Mouse (Mus musculus) forebrain, postnatal 0 days (tissue): ENCODE measurements around the gene Chic2. TPM values are rescaled to one million over a fixed set of nuclear protein-coding genes. Genes with fewer than 3 reads are reported as not detected.

Experiments used
- ATAC-seq: fragments of 200-750 bp; cut with Nextera tagmentation; 2 replicates; pipeline ENCODE4 v1.8.0; 2017; ENCODE audit warnings: mild to moderate bottlenecking, moderate library complexity
- DNase-seq: peaks from one replicate; pipeline ENCODE4 v3.0.0-alpha.2; 2015
- H3K27ac ChIP-seq: fragments of 300-500 bp; sonication (generic); 2 replicates; pipeline ENCODE4 v1.5.1; 2014; ENCODE audit warnings: low read depth, mild to moderate bottlenecking, antibody characterized with exemption, low read length, moderate library complexity, mixed read lengths
- H3K27me3 ChIP-seq: fragments of 300-500 bp; sonication (generic); 2 replicates; pipeline ENCODE4 v1.6.1; 2014; ENCODE audit warnings: mild to moderate bottlenecking, low read length, mixed read lengths; ENCODE audit not compliant: insufficient read depth
- H3K36me3 ChIP-seq: fragments of 300-500 bp; sonication (generic); 2 replicates; pipeline ENCODE4 v1.6.1; 2014; ENCODE audit warnings: mild to moderate bottlenecking, moderate library complexity; ENCODE audit not compliant: insufficient read depth
- H3K4me1 ChIP-seq: fragments of 300-500 bp; sonication (generic); 2 replicates; pipeline ENCODE4 v1.6.1; 2014; ENCODE audit warnings: antibody characterized with exemption; ENCODE audit not compliant: insufficient read depth
- H3K4me2 ChIP-seq: fragments of 300-500 bp; sonication (generic); 2 replicates; pipeline ENCODE4 v1.6.1; 2014; ENCODE audit warnings: low read depth, mild to moderate bottlenecking, moderate library complexity
- H3K4me3 ChIP-seq: fragments of 300-500 bp; sonication (generic); 2 replicates; pipeline ENCODE4 v1.5.1; 2014; ENCODE audit warnings: low read depth, low read length, mixed read lengths
- H3K9ac ChIP-seq: fragments of 300-500 bp; sonication (generic); 2 replicates; pipeline ENCODE4 v1.6.1; 2014; ENCODE audit warnings: mild to moderate bottlenecking
- H3K9me3 ChIP-seq: fragments of 300-500 bp; sonication (generic); 2 replicates; pipeline ENCODE4 v1.6.1; 2016; ENCODE audit warnings: low read length
- CTCF ChIP-seq: sonication (generic); IDR thresholded peaks from 2 replicates; pipeline ENCODE4 v1.5.1; 2016; ENCODE audit warnings: antibody characterized with exemption, control low read depth, low read depth
- WGBS: fragments of 180-500 bp; shearing (Covaris S2); extraction: QIAGEN DNeasy Blood & Tissue Kit; methylation state at CpG from one replicate; pipeline ENCODE4 v1.1.7; 2014; 5-methylcytosine and 5-hydroxymethylcytosine counted together
- polyA plus RNA-seq: library from polyadenylated mRNA; unstranded; fragments of >200 nt; fragmentation: Nextera tagmentation; extraction: Ambion mirVana; gene quantifications from 2 replicates; pipeline ENCODE4 v1.2.1, GENCODE M21; 2015
- total RNA-seq: library from RNA; depleted of rRNA; stranded (reverse); fragments of >200 nt; gene quantifications from 2 replicates; pipeline ENCODE4 v1.2.3, GENCODE M21; 2014; rRNA removed

Gene Chic2
- total RNA-seq (13.3 and 39.1 TPM in 2 replicates), polyA plus RNA-seq (35.8 and 37.7 TPM in 2 replicates)

DNA sequence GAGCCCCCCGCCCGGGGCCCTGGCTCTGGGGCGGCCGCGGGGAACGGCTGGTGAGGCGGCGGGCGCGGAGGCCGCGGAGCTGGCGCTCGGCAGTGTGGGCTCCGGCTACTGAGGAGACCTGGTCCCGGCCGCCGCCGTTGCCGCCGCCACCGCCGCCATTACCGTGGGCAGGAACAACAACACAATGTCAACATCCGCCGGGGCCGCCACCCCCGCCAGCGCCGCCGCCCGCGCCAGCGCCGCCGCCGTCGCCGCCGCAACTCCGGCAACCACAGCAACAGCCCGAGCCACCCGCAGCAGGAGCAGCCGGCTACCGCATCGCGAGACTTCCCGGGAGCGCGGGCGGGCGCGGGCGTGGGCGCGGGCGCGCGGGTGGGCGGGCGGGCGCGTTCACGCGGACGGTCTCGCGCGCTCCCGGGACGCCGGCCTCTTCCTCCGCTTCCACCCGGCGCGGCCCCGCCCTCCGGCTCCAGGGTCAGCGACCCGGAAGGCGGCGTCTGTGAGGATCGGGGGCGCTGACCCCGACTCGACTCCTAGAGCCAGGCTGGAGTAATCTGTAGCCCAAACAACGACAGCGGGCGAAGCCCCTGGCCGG is at the start of gene Chic2:
TSS of gene Chic2 (minus strand) at position 465 of the 595 bp plus-strand sequence.
- 1% methylated on average over 70 of the region's 90 CpGs for WGBS
- ATAC-seq: peak; percentile 98
- no peaks in the 10 kb centered on the region for H3K36me3 ChIP-seq
- H3K27me3 ChIP-seq: no peaks in the 10 kb centered on the region; the same call in 1 of the 2 replicates
- peak within 1 kb of the TSS; percentile 87 for H3K4me2 ChIP-seq
- TF ChIP-seq CTCF: no peak
- peak within 1 kb of the TSS; percentile 73 for H3K4me3 ChIP-seq
- DNase-seq: peak; percentile 88
- no peaks in the 10 kb centered on the region for H3K9me3 ChIP-seq
- peak within 1 kb of the TSS; percentile 92 for H3K27ac ChIP-seq
- H3K9ac ChIP-seq: peak within 1 kb of the TSS; percentile 93
- peaks cover 15% of the 10 kb centered on the region for H3K4me1 ChIP-seq

DNA sequence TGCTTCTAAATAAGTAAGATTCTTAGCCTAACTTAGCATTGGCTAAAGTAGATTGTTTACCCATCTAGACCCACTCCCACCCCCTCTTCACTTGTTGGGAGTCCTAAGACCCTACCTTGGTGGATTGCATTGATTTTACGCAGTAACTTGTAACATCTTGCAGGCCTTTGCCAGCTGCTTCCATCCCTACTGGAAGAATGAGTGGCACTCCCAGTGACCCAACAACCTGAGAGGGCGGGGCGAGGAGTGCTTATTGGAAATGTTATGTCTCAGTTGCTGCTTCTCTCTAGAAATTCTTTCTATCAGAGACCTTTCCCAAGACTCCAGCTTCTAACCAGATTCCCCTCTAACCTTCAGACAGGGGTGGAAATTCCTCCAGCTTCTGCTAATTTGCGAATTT is 41.3 kb upstream of the Chic2 start:
- H3K4me3 ChIP-seq: no peak overlapping the region
- H3K4me1 ChIP-seq: no peaks in the 10 kb centered on the region
- no peaks in the 10 kb centered on the region for H3K36me3 ChIP-seq
- H3K27me3 ChIP-seq: peaks cover 57% of the 10 kb centered on the region
- 22% methylated on average over 4 of the region's 4 CpGs for WGBS
- no peak overlapping the region for H3K27ac ChIP-seq
- no peak for TF ChIP-seq CTCF
- H3K9me3 ChIP-seq: no peaks in the 10 kb centered on the region
- ATAC-seq: no peak
- H3K4me2 ChIP-seq: no peak overlapping the region
- DNase-seq: no peak
- H3K9ac ChIP-seq: no peak overlapping the region

DNA sequence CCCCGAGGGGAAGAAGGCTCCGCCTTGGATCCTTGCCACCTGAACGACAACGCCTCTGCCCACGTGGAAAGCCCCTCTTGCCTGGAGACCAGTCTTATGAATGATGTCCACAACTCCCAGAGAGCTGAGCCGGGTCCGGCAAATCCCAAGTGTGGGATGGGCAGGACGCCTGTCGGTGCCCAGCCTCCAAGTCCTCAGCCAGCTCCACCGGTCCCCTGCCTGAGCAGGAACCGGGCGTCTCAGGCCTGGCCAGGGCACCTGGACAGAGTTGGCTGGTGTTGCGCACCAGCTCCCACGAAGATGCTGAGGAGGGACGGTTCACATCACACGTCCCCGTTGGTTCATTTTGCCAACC is 40.9 kb upstream of the Chic2 start:
- TF ChIP-seq CTCF: no peak
- Histone ChIP-seq H3K9me3 (no peaks in the 10 kb centered on the region), H3K4me3 (no peak overlapping the region), H3K4me1 (no peaks in the 10 kb centered on the region), H3K27ac (no peak overlapping the region), H3K4me2 (no peak overlapping the region), H3K27me3 (peaks cover 61% of the 10 kb centered on the region), H3K9ac (no peak overlapping the region), H3K36me3 (no peaks in the 10 kb centered on the region)
- ATAC-seq (peak; percentile 23; the same call in 1 of the 2 replicates), DNase-seq (no peak)
- whole genome bisulfite sequencing: 6% methylated on average over 17 of the region's 17 CpGs

DNA sequence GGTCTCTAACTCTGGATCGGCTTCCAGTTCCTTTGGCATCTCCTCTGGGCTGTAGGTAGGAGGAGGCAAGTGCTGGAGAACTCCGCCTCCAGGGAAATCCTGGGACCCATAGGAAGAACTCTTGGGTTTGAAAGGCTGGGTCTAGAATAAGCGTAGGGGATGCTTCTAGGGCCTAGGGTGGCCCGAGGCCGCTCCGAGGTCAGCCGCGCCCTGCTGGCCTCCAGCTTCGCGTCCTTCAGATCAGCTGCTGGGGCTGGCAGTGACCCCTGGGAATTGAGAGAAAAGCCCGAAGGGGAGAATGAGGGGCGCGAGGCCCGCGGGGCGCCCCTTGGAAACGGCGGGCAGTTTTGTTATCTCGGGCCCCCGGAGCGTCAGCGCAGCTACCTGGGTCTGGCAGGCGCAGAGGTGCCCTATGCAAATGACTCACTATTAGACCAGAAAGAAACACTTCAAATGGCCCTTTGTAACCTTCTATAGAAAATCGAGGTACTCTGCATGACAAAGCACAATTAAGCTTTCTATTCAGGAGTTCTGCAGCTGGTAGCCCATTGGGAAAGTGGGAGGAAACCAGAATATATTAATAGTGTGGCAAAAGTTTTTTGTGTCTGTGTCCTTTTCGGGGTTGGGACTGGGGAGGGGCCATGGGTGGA is 40.4 kb upstream of the Chic2 start:
- Histone ChIP-seq H3K9ac (no peak overlapping the region), H3K27ac (no peak overlapping the region), H3K4me3 (no peak overlapping the region), H3K4me2 (peak overlapping the region; percentile 29), H3K36me3 (no peaks in the 10 kb centered on the region), H3K4me1 (no peaks in the 10 kb centered on the region), H3K9me3 (no peaks in the 10 kb centered on the region), H3K27me3 (peaks cover 66% of the 10 kb centered on the region)
- DNase-seq (peak; percentile 36), ATAC-seq (peak; percentile 53; the same call in 1 of the 2 replicates)
- TF ChIP-seq CTCF: no peak
- WGBS: 2% methylated on average over 25 of the region's 25 CpGs

DNA sequence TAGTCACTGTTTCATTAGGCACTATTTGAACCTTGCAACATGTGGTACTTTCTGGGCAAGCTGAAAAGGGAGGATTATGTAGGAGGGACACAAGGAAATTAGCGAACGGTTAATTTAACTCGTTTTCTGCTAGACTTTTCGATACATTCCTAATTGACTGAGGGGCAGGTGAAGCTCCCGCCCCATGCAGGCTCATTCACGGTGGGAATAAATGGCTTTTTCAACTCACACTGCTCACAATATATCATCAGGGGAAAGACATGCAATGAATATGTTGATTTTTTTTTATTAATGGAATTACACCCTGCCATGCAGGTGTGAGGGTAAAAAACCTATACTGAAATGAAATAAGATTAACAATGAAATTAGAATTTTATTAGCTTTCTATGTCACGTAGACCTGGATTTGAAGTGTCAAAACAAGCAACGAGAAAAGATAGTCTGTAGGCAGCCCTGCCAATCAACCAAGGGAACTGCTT is 39.9 kb upstream of the Chic2 start:
- DNase-seq (peak; percentile 53), ATAC-seq (no peak)
- peaks cover 71% of the 10 kb centered on the region for H3K27me3 ChIP-seq
- no peaks in the 10 kb centered on the region for H3K4me1 ChIP-seq
- no peak overlapping the region for H3K9ac ChIP-seq
- H3K9me3 ChIP-seq: no peaks in the 10 kb centered on the region
- H3K4me3 ChIP-seq: no peak overlapping the region
- H3K27ac ChIP-seq: no peak overlapping the region
- peak overlapping the region; percentile 29; the same call in 1 of the 2 replicates for H3K4me2 ChIP-seq
- no peaks in the 10 kb centered on the region for H3K36me3 ChIP-seq
- no peak for TF ChIP-seq CTCF
- 2% methylated on average over 8 of the region's 8 CpGs for WGBS

DNA sequence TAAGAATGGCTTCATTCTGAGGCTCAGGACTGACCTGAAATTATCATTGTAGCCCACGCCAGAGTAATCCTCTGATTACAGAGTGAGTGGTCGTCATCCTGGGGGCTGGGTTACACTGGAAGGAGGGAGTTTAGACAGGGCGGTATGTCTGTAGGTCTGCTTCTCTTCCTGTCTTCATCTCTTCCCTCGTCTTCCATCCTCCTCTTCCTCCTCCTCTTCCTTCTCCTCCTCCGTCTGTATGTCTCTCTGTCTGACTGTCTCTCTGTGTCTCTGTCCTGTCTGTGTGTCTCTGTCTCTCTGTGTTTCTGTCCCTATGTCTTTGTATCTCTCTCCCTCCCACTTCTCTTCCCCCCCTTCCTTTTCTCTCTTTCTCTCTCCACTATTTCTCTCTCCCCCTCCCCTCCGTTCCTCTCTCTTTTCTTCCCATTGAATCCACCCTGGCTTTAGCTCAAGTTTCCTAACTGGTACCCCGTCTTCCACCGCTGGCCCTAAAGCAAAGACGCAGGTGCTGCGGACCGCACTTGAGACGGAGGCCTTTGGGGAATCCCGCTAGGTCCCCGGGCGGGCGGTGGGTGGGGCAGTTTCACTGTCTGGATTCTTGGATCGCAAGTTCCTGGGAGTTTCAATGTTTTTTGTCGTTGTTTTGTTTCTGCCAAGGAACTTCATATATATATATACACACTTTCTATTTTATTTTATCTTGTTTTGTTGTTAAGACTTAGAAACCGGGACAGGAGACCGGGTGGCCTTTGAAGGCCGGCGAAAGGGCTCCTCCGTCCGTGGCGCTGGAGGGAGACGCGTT is 39.2 kb upstream of the Chic2 start:
- H3K4me3 ChIP-seq: 0 out of 2 replicates have a peak overlapping the region, but pooled peaks have one; percentile 9
- H3K4me2 ChIP-seq: peak overlapping the region; percentile 15; the same call in 1 of the 2 replicates
- H3K9ac ChIP-seq: no peak overlapping the region
- no peak overlapping the region for H3K27ac ChIP-seq
- peaks cover 77% of the 10 kb centered on the region for H3K27me3 ChIP-seq
- H3K4me1 ChIP-seq: no peaks in the 10 kb centered on the region
- 2% methylated on average over 27 of the region's 27 CpGs for WGBS
- no peak for ATAC-seq
- no peaks in the 10 kb centered on the region for H3K9me3 ChIP-seq
- H3K36me3 ChIP-seq: no peaks in the 10 kb centered on the region
- DNase-seq: peak; percentile 14
- TF ChIP-seq CTCF: no peak

DNA sequence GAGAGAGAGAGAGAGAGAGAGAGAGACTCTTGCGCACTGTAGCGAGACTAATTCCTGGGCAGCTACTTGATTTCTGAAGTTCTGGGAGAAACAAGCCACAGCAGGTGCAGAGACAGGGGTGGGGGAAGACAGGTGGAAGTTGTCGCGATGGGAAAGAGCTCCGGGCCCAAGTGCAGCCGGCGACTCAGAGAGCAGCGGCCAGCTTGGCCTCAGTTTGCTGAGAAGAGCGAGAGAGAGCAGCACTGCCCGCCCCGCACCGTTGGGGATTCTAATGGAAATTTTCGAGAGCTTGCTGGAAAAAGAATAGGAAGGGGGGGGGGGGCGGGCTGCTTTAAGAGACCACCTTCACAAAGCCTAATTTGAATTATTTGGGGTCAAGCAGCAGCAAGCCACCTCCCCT is 38.5 kb upstream of the Chic2 start:
- ATAC-seq (no peak; the same call in 1 of the 2 replicates), DNase-seq (no peak)
- H3K9me3 ChIP-seq: no peaks in the 10 kb centered on the region
- H3K9ac ChIP-seq: no peak overlapping the region
- peak overlapping the region; percentile 24; the same call in 1 of the 2 replicates for H3K4me2 ChIP-seq
- peaks cover 83% of the 10 kb centered on the region for H3K27me3 ChIP-seq
- H3K27ac ChIP-seq: no peak overlapping the region
- no peak for TF ChIP-seq CTCF
- H3K4me1 ChIP-seq: no peaks in the 10 kb centered on the region
- WGBS: 2% methylated on average over 14 of the region's 14 CpGs
- H3K4me3 ChIP-seq: no peak overlapping the region
- no peaks in the 10 kb centered on the region for H3K36me3 ChIP-seq
